Comparison of ENCODE assay signal across 11 mouse cellular contexts in genomic region chr10:61392584-61392983, GRCm38 (mm10). TPM values are rescaled to one million over a fixed set of nuclear protein-coding genes. Genes with fewer than 3 reads are reported as not detected.
"Had no signal": no experiment of that assay in that cellular context is flagged by ENCODE, and none has a peak within 500 bp of the region (broad histone marks: within the 10 kb centered on the region; RNA-seq: fewer than 3 reads in every experiment).

No protein-coding gene starts in this region.

- H3K4me3 ChIP-seq: left cerebral cortex, adult 2 months; limb, embryonic 10.5 days; liver, embryonic 15.5 days; midbrain, embryonic 13.5 days had no signal

- ATAC-seq: midbrain, embryonic 13.5 days had no signal

- H3K4me2 ChIP-seq: liver, embryonic 11.5 days; liver, embryonic 15.5 days; midbrain, embryonic 13.5 days had no signal

- H3K9ac ChIP-seq: liver, embryonic 15.5 days; midbrain, embryonic 13.5 days had no signal

- DNase-seq: kidney, adult 18-20 months; kidney, postnatal 10 days; lung, postnatal 14 days; right cerebral cortex, postnatal 14 days; thymus, postnatal 4 days had no signal

- H3K36me3 ChIP-seq: limb, embryonic 10.5 days; liver, embryonic 15.5 days; midbrain, embryonic 13.5 days had no signal

- H3K27ac ChIP-seq: left cerebral cortex, adult 2 months; limb, embryonic 10.5 days; liver, embryonic 15.5 days; midbrain, embryonic 13.5 days had no signal

- H3K27me3 ChIP-seq: midbrain, embryonic 13.5 days had no signal

- H3K4me1 ChIP-seq: liver, embryonic 15.5 days; midbrain, embryonic 13.5 days had no signal

- H3K9me3 ChIP-seq: limb, embryonic 10.5 days; liver, embryonic 15.5 days; midbrain, embryonic 13.5 days had no signal

RNA-seq across cellular contexts. Expression of gene Pald1, which starts 9.3 kb away (rescaled TPM):
- total RNA-seq: megakaryocyte progenitor cell, adult 5-6 weeks had no signal

RNA-seq across cellular contexts. Expression of gene Nodal, which starts 25.2 kb away (rescaled TPM):
- total RNA-seq: left cerebral cortex, adult 2 months; megakaryocyte progenitor cell, adult 5-6 weeks had no signal
- polyA plus RNA-seq: midbrain, embryonic 13.5 days had no signal
